Mouse (Mus musculus) MEL (cell line): ENCODE data around the gene Cntn4. TPM values are rescaled to one million over a fixed set of nuclear protein-coding genes. Genes with fewer than 3 reads are reported as not detected.

ENCODE experiments used
- DNase-seq: peaks from one replicate; pipeline ENCODE4 v3.0.0; 2011; ENCODE audit warnings: low read depth, low spot score
- H3K27ac ChIP-seq: 2 replicates; pipeline ENCODE4 v1.5.1; 2012; ENCODE audit warnings: low read depth, mild to moderate bottlenecking, control low read depth, low read length, moderate library complexity; ENCODE audit not compliant: control insufficient read depth
- H3K27me3 ChIP-seq, 2 experiments: fragments of 150-350 bp in 1 of 2; sonication (generic) in 1 of 2; 2 replicates each; pipeline ENCODE4 v1.6.1; 2012; ENCODE audit warnings: low read length in 2 of 2, mild to moderate bottlenecking in 2 of 2, improper control_type of control experiment in 1 of 2, moderate library complexity in 1 of 2; ENCODE audit not compliant: insufficient read depth in 2 of 2, control insufficient read depth in 1 of 2
- H3K36me3 ChIP-seq, 2 experiments: 2 replicates each; pipeline ENCODE4 v1.6.1; 2012 to 2014; ENCODE audit warnings: low read length in 2 of 2, improper control_type of control experiment in 1 of 2, inconsistent platforms in 1 of 2, mild to moderate bottlenecking in 1 of 2; ENCODE audit not compliant: insufficient read depth in 2 of 2, control insufficient read depth in 1 of 2
- H3K4me1 ChIP-seq, 2 experiments: fragments of 150-350 bp in 1 of 2; sonication (generic) in 1 of 2; 2 replicates each; pipeline ENCODE4 v1.6.1; 2012; ENCODE audit warnings: low read length in 2 of 2, improper control_type of control experiment in 1 of 2, mild to moderate bottlenecking in 1 of 2; ENCODE audit not compliant: insufficient read depth in 2 of 2, control insufficient read depth in 1 of 2
- H3K4me3 ChIP-seq, 2 experiments: fragments of 150-350 bp in 1 of 2; sonication (generic) in 1 of 2; 2 replicates each; pipeline ENCODE4 v1.5.1; 2012; ENCODE audit warnings: low read depth in 2 of 2, low read length in 2 of 2, mild to moderate bottlenecking in 2 of 2, moderate library complexity in 2 of 2, control low read depth in 1 of 2, improper control_type of control experiment in 1 of 2; ENCODE audit not compliant: control insufficient read depth in 1 of 2, insufficient read depth in 1 of 2
- H3K79me2 ChIP-seq: 2 replicates; pipeline ENCODE4 v1.6.1; 2012; ENCODE audit warnings: mild to moderate bottlenecking, low read length, moderate library complexity; ENCODE audit not compliant: control insufficient read depth, poor library complexity, insufficient read depth
- H3K9ac ChIP-seq: 2 replicates; pipeline ENCODE4 v1.6.1; 2012; ENCODE audit warnings: low read depth, mild to moderate bottlenecking, control low read depth, low read length, moderate library complexity; ENCODE audit not compliant: control insufficient read depth, poor library complexity, severe bottlenecking
- H3K9me3 ChIP-seq: fragments of 150-350 bp; sonication (generic); replicated peaks from 2 replicates; pipeline ENCODE4 v1.6.1; 2012; ENCODE audit warnings: mild to moderate bottlenecking, low read length, improper control_type of control experiment, moderate library complexity; ENCODE audit not compliant: insufficient read depth
- CTCF ChIP-seq, 3 experiments: IDR thresholded peaks in 2 of 3; conservative IDR thresholded peaks in 1 of 3; 2 replicates each; pipeline ENCODE4 v1.5.1; 2011 to 2012; ENCODE audit warnings: low read length in 3 of 3, low read depth in 2 of 3, mild to moderate bottlenecking in 2 of 3, improper control_type of control experiment in 1 of 3, inconsistent platforms in 1 of 3, mixed read lengths in 1 of 3, moderate library complexity in 1 of 3; ENCODE audit not compliant: control insufficient read depth in 1 of 3, insufficient read depth in 1 of 3, poor library complexity in 1 of 3, severe bottlenecking in 1 of 3
- E2F4 ChIP-seq: IDR thresholded peaks from 2 replicates; pipeline ENCODE4 v1.6.1; 2011; ENCODE audit warnings: low read depth, low read length, improper control_type of control experiment, borderline replicate concordance
- ETS1 ChIP-seq: IDR thresholded peaks from 2 replicates; pipeline ENCODE4 v1.6.1; 2012; ENCODE audit warnings: low read depth, mild to moderate bottlenecking, inconsistent platforms, low read length, improper control_type of control experiment, moderate library complexity
- GABPA ChIP-seq: IDR thresholded peaks from 2 replicates; pipeline ENCODE4 v1.6.1; 2012; ENCODE audit warnings: low read depth, mild to moderate bottlenecking, inconsistent platforms, low read length, improper control_type of control experiment, moderate library complexity
- MAFK ChIP-seq: IDR thresholded peaks from 2 replicates; pipeline ENCODE4 v1.6.1; 2011; ENCODE audit warnings: low read depth, mild to moderate bottlenecking, low read length, improper control_type of control experiment, borderline replicate concordance
- MYC ChIP-seq: IDR thresholded peaks from 2 replicates; pipeline ENCODE4 v1.6.1; 2011; ENCODE audit warnings: low read depth, mild to moderate bottlenecking, low read length, improper control_type of control experiment, moderate library complexity
- RAD21 ChIP-seq: IDR thresholded peaks from 2 replicates; pipeline ENCODE4 v1.6.1; 2011; ENCODE audit warnings: mild to moderate bottlenecking, low read depth, low read length, improper control_type of control experiment
- SIN3A ChIP-seq: IDR thresholded peaks from 2 replicates; pipeline ENCODE4 v1.6.1; 2012; ENCODE audit warnings: low read length, improper control_type of control experiment, inconsistent platforms
- SMC3 ChIP-seq: IDR thresholded peaks from 2 replicates; pipeline ENCODE4 v1.6.1; 2011; ENCODE audit warnings: low read depth, low read length, improper control_type of control experiment
- ZC3H11A ChIP-seq: IDR thresholded peaks from 2 replicates; pipeline ENCODE4 v1.6.1; 2012; ENCODE audit warnings: low read depth, mild to moderate bottlenecking, inconsistent platforms, low read length, improper control_type of control experiment
- polyA plus RNA-seq, 2 experiments: library from polyadenylated mRNA; stranded (reverse) in 1 of 2; unstranded in 1 of 2; fragments of >175 nt in 1 of 2; fragments of >200 nt in 1 of 2; gene quantifications; 2 replicates each; pipeline versions ENCODE4 v1.2.1 to v1.2.4; 2012; ENCODE audit warnings: low replicate concordance in 2 of 2, low read depth in 1 of 2; ENCODE audit not compliant: insufficient read length in 2 of 2, insufficient read depth in 1 of 2, missing spikeins in 1 of 2
- total RNA-seq: library from RNA; depleted of rRNA; stranded (reverse); fragments of 300-350 nt; gene quantifications from 2 replicates; pipeline ENCODE4 v1.2.3, GENCODE M21; 2012

Gene Cntn4
- total and polyA plus RNA-seq, 3 experiments, result not detected

- H3K9ac ChIP-seq, result no peak overlapping the region
- H3K27ac ChIP-seq, result no peak overlapping the region
- TF ChIP-seq RAD21, result no peak
- TF ChIP-seq SMC3, result no peak
- no peak for TF ChIP-seq ETS1
- TF ChIP-seq SIN3A, result no peak
- no peak for TF ChIP-seq E2F4
- TF ChIP-seq ZC3H11A, result no peak
- no peak for TF ChIP-seq MAFK
- no peak for TF ChIP-seq MYC
- no peak for TF ChIP-seq CTCF (IDR thresholded peaks at IDR 0.05 in 2 of 3, conservative IDR thresholded peaks at IDR 0.05 in 1 of 3; ENCODE audit: control insufficient read depth in 1 of 3, insufficient read depth in 1 of 3, low read depth in 2 of 3, low read length in 3 of 3, poor library complexity in 1 of 3, severe bottlenecking in 1 of 3)
- no peak for TF ChIP-seq GABPA
- peaks cover 4 to 14% of the 10 kb centered on the region in 2 experiments; a peak in 3 of 4 replicates for H3K4me1 ChIP-seq
- no peaks in the 10 kb centered on the region for H3K79me2 ChIP-seq
- DNase-seq, result no peak
- no peaks in the 10 kb centered on the region; a peak in 1 of 4 replicates for H3K27me3 ChIP-seq
- H3K4me3 ChIP-seq, result no peak overlapping the region
- H3K9me3 ChIP-seq, result no peaks in the 10 kb centered on the region
- H3K36me3 ChIP-seq, result peaks cover 0 to 3% of the 10 kb centered on the region in 2 experiments; a peak in 2 of 4 replicates
These were observed 1070.3 kb downstream of the Cntn4 start for GRCm38 (mm10) chr6:106747804-106748203.
